ENCODE assay signal across 19 mouse cellular contexts in the genomic region with DNA sequence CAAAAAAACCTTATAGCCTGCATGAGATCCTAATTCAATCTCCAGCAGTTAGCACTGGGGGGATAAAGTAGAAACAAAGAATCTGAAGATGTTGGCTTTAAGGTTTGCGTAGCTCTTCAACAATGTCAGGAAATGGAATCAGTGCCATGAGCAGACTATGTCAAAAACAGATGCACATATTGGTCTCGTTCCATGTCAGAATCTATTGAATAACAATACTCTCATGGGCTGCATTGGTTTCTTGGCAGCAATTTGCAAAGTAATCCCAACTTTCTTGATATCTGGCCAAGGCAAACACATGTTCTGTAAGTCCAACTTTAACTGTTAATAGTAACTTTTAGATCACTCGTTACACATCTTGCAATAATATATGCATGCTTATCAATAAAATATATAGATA. TPM values are rescaled to one million over a fixed set of nuclear protein-coding genes. Genes with fewer than 3 reads are reported as not detected.
DNase-seq lines count a peak whose midpoint lies in the region; ATAC-seq and TF ChIP-seq lines count a peak whose summit lies in the region.
"Had no signal": no experiment of that assay in that cellular context is flagged by ENCODE, and none has a peak within 500 bp of the region (broad histone marks: within the 10 kb centered on the region; RNA-seq: fewer than 3 reads in every experiment).

No protein-coding gene starts in this region.

- DNase-seq in heart, adult 2 months = peak in 1 of 2 experiments; percentile 17
- DNase-seq in heart, postnatal 14 days = no peak
- DNase-seq in lung, postnatal 10 days = no peak
- no peak for DNase-seq in adrenal gland, adult 18-20 months (ENCODE audit: low spot score in 2 of 2)
- DNase-seq: adrenal gland, adult 8-10 months; B cell, adult 2 months; cerebellum, adult 9-11 months; liver, postnatal 0 days; retina, postnatal 1 day; thymus, postnatal 14 days had no signal

- H3K9ac ChIP-seq in heart, adult 2 months (ENCODE audit: low read depth, low read length) = no peak overlapping the region
- H3K9ac ChIP-seq in lung, embryonic 16.5 days (ENCODE audit: low read length) = no peak overlapping the region
- no peak overlapping the region for H3K9ac ChIP-seq in heart, embryonic 13.5 days
- H3K9ac ChIP-seq in limb, embryonic 15.5 days = no peak overlapping the region
- H3K9ac ChIP-seq: embryonic facial prominence, embryonic 12.5 days; hindbrain, embryonic 15.5 days; intestine, embryonic 15.5 days; limb, embryonic 12.5 days; liver, postnatal 0 days; midbrain, embryonic 12.5 days had no signal

- 41% methylated on average over 3 of the region's 3 CpGs for WGBS in heart, adult 2 months
- WGBS in lung, embryonic 16.5 days = 45% methylated on average over 3 of the region's 3 CpGs
- 59% methylated on average over 3 of the region's 3 CpGs for WGBS in heart, embryonic 13.5 days
- 38% methylated on average over 3 of the region's 3 CpGs for WGBS in limb, embryonic 15.5 days

- H3K27ac ChIP-seq in heart, adult 2 months = no peak overlapping the region
- H3K27ac ChIP-seq in lung, embryonic 16.5 days (ENCODE audit: low read length) = peak overlapping the region; percentile 25; the same call in 1 of the 2 replicates
- peak overlapping the region; percentile 49 for H3K27ac ChIP-seq in heart, embryonic 13.5 days (replicated peaks)
- peak overlapping the region; percentile 64; the same call in 1 of the 2 replicates for H3K27ac ChIP-seq in limb, embryonic 15.5 days
- H3K27ac ChIP-seq: embryonic facial prominence, embryonic 12.5 days; hindbrain, embryonic 15.5 days; intestine, embryonic 15.5 days; limb, embryonic 12.5 days; midbrain, embryonic 12.5 days had no signal

- H3K4me1 ChIP-seq in heart, adult 2 months (ENCODE audit: control insufficient read depth, insufficient read depth, low read length) = peaks cover 3% of the 10 kb centered on the region
- H3K4me1 ChIP-seq in lung, embryonic 16.5 days (replicated peaks; ENCODE audit: control insufficient read depth, insufficient read depth, low read length) = peaks cover 2% of the 10 kb centered on the region; the same call in 1 of the 2 replicates
- H3K4me1 ChIP-seq in heart, embryonic 13.5 days = no peaks in the 10 kb centered on the region
- H3K4me1 ChIP-seq in limb, embryonic 15.5 days = peaks cover 22% of the 10 kb centered on the region
- H3K4me1 ChIP-seq: embryonic facial prominence, embryonic 12.5 days; hindbrain, embryonic 15.5 days; limb, embryonic 12.5 days; midbrain, embryonic 12.5 days had no signal

- TF ChIP-seq CTCF in heart, adult 2 months (IDR thresholded peaks at IDR 0.05) = no peak

- H3K4me2 ChIP-seq in lung, embryonic 16.5 days (ENCODE audit: low read depth, low read length) = no peak overlapping the region
- no peak overlapping the region for H3K4me2 ChIP-seq in heart, embryonic 13.5 days
- H3K4me2 ChIP-seq in limb, embryonic 15.5 days = no peak overlapping the region
- H3K4me2 ChIP-seq: embryonic facial prominence, embryonic 12.5 days; hindbrain, embryonic 15.5 days; intestine, embryonic 15.5 days; limb, embryonic 12.5 days; midbrain, embryonic 12.5 days had no signal

- H3K4me3 ChIP-seq in heart, adult 2 months = no peak overlapping the region
- no peak overlapping the region for H3K4me3 ChIP-seq in lung, embryonic 16.5 days (ENCODE audit: low read length)
- no peak overlapping the region for H3K4me3 ChIP-seq in heart, embryonic 13.5 days
- H3K4me3 ChIP-seq in limb, embryonic 15.5 days = no peak overlapping the region
- H3K4me3 ChIP-seq: embryonic facial prominence, embryonic 12.5 days; hindbrain, embryonic 15.5 days; intestine, embryonic 15.5 days; limb, embryonic 12.5 days; midbrain, embryonic 12.5 days had no signal

- no peaks in the 10 kb centered on the region for H3K27me3 ChIP-seq in heart, adult 2 months (ENCODE audit: control insufficient read depth, insufficient read depth, low read length)
- H3K27me3 ChIP-seq in lung, embryonic 16.5 days (ENCODE audit: control insufficient read depth, insufficient read depth, low read depth, low read length) = no peaks in the 10 kb centered on the region
- H3K27me3 ChIP-seq in heart, embryonic 13.5 days (replicated peaks) = no peaks in the 10 kb centered on the region
- H3K27me3 ChIP-seq in limb, embryonic 15.5 days = no peaks in the 10 kb centered on the region
- H3K27me3 ChIP-seq: embryonic facial prominence, embryonic 12.5 days; hindbrain, embryonic 15.5 days; intestine, embryonic 15.5 days; limb, embryonic 12.5 days; midbrain, embryonic 12.5 days had no signal

- no peaks in the 10 kb centered on the region for H3K36me3 ChIP-seq in heart, adult 2 months (ENCODE audit: control insufficient read depth, insufficient read depth, low read length)
- H3K36me3 ChIP-seq in lung, embryonic 16.5 days (ENCODE audit: control insufficient read depth, insufficient read depth, low read length) = no peaks in the 10 kb centered on the region
- H3K36me3 ChIP-seq in heart, embryonic 13.5 days = no peaks in the 10 kb centered on the region
- H3K36me3 ChIP-seq in limb, embryonic 15.5 days = no peaks in the 10 kb centered on the region
- H3K36me3 ChIP-seq: embryonic facial prominence, embryonic 12.5 days; hindbrain, embryonic 15.5 days; intestine, embryonic 15.5 days; limb, embryonic 12.5 days; midbrain, embryonic 12.5 days had no signal

- ATAC-seq in lung, embryonic 16.5 days (ENCODE audit: low read depth) = peak; percentile 41
- no peak for ATAC-seq in heart, embryonic 13.5 days (ENCODE audit: extremely low read depth, insufficient number of reproducible peaks, low FRiP score, low TSS enrichment)
- ATAC-seq in limb, embryonic 15.5 days (ENCODE audit: insufficient number of reproducible peaks, low FRiP score, low TSS enrichment, low read depth) = peak; percentile 61; the same call in 1 of the 2 replicates
- ATAC-seq in CD4-positive, CD25-positive, alpha-beta regulatory T cell, adult 4 months = no peak
- ATAC-seq: intestine, embryonic 15.5 days; liver, postnatal 0 days had no signal

- no peaks in the 10 kb centered on the region for H3K9me3 ChIP-seq in lung, embryonic 16.5 days (ENCODE audit: control insufficient read depth, low read length)
- H3K9me3 ChIP-seq in heart, embryonic 13.5 days = no peaks in the 10 kb centered on the region
- no peaks in the 10 kb centered on the region for H3K9me3 ChIP-seq in limb, embryonic 15.5 days
- H3K9me3 ChIP-seq: embryonic facial prominence, embryonic 12.5 days; hindbrain, embryonic 15.5 days; intestine, embryonic 15.5 days; limb, embryonic 12.5 days; midbrain, embryonic 12.5 days had no signal

- no peak for TF ChIP-seq POLR2A in heart, adult 2 months (IDR thresholded peaks at IDR 0.05; ENCODE audit: insufficient read depth, low read depth, low read length)

- no peaks in the 10 kb centered on the region for H3K79me2 ChIP-seq in heart, adult 2 months (replicated peaks; ENCODE audit: control insufficient read depth, insufficient read depth, low read length)

- 0 out of 2 replicates have a peak, but pooled peaks have one; percentile 27 for TF ChIP-seq EP300 in heart, adult 2 months (IDR thresholded peaks at IDR 0.05; ENCODE audit: insufficient read depth, low read depth, low read length)

- intact Hi-C loops in heart, adult 2 months (cut with DNase I) = no loop called here
- intact Hi-C loops in heart, postnatal 14 days (cut with DNase I) = no loop called here

RNA-seq across cellular contexts. Expression of gene Sub1, which starts 58.1 kb away (rescaled TPM):
- total RNA-seq in heart, adult 2 months (2021) = 10 to 100 TPM; 76.8 to 90.7 TPM
- polyA plus RNA-seq in heart, adult 2 months (2012; rRNA removed) = 7.5 and 12.7 TPM in 2 replicates
- total RNA-seq in heart, postnatal 14 days (2021) = 10 to 100 TPM; 85.2 to 99.5 TPM
- polyA plus RNA-seq in lung, embryonic 16.5 days (2015; fragmentation: Nextera tagmentation; extraction: Ambion mirVana) = 646 and 678 TPM in 2 replicates
- polyA plus RNA-seq in heart, embryonic 13.5 days (2015; fragmentation: Nextera tagmentation; extraction: Ambion mirVana) = 488 and 538 TPM in 2 replicates
- 659 and 669 TPM in 2 replicates for polyA plus RNA-seq in limb, embryonic 15.5 days (2015; fragmentation: Nextera tagmentation; extraction: Ambion mirVana)
- 100 to 1,000 TPM; 633 to 791 TPM for polyA plus RNA-seq in CD4-positive, CD25-positive, alpha-beta regulatory T cell, adult 4 months (2017; shearing (Covaris generic))
- 100 to 1,000 TPM; 203 to 249 TPM for total RNA-seq in adrenal gland, adult 18-20 months (2021)

Comparison
In these comparisons a context has a peak if more than half of its experiments do, and no peak if none do; other contexts are left out.
1. RNA of gene Sub1, which starts 58.1 kb away (polyA plus RNA-seq): 633 to 791 TPM in CD4-positive, CD25-positive, alpha-beta regulatory T cell, adult 4 months, 646 to 678 TPM in lung, embryonic 16.5 days, 659 to 669 TPM in limb, embryonic 15.5 days and 488 to 538 TPM in heart, embryonic 13.5 days; 7.5 to 12.7 TPM in heart, adult 2 months; every median in the first group is over 10 times any median in the second.
2. ATAC-seq: peak in lung, embryonic 16.5 days (single experiment) and limb, embryonic 15.5 days (single experiment); none in heart, embryonic 13.5 days (single experiment) and CD4-positive, CD25-positive, alpha-beta regulatory T cell, adult 4 months (single experiment).